Mouse (Mus musculus) CD4-positive, CD25-positive, alpha-beta regulatory T cell, adult 4 months (primary cell): ENCODE results near the gene Mrpl46. TPM values are rescaled to one million over a fixed set of nuclear protein-coding genes. Genes with fewer than 3 reads are reported as not detected.

ENCODE experiments used
- ATAC-seq: one replicate; pipeline ENCODE4 v1.8.0; 2017
- polyA plus RNA-seq, 2 experiments: library from polyadenylated mRNA; unstranded; fragments of 100-300 nt; shearing (Covaris generic); gene quantifications; one replicate each; pipeline ENCODE4 v1.2.1; 2017

Mrpl46 gene
- 10 to 100 TPM; 73.4 to 76.6 TPM for polyA plus RNA-seq

- ATAC-seq: peak; percentile 99
Observed at GRCm38 (mm10) chr7:78782639-78783581, at the start of gene Mrpl46, which contains the start of gene Mrps11. Gene Mrpl46, minus strand, starts transcription at chr7:78783531. Gene Mrps11, plus strand, starts transcription at chr7:78783119.

GRCm38 (mm10) chr7:78827749-78828362 lies 44.5 kb upstream of the Mrpl46 start:
- no peak for ATAC-seq

DNA sequence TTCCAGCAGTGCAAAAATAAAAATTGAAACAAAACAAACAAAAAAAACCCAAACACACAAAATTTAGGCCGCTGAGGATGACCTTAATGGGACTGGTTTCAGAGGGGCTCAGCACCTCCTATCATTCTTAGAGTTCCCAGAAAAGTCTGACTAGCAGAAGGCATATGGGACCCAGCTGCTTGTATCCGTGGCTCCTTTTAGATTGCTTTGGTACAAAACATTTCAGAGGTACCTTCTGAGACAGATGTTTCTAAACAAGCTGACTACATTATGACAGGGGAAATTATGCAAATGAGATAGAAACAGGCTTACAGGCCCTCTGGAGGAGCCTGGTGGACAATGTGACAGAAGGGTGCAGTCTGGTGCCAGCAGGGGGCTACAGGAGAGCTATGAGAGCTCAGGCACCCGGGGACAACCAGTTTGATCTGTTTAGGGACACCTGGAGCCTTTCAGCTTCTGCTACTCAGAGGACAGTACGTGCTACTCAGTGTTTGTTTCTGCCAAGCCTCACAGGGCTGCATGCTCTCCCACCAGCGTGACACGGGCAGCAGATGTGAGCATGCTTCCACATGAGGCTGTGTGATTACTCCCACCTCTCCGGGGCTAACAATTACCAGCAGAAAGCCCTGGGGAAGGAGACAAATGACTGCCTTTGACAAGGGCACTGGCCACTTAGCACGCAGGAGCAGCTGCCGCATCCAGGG lies 43.5 kb upstream of the Mrpl46 start:
- ATAC-seq: no peak

GRCm38 (mm10) chr7:78818336-78818735 lies 35.0 kb upstream of the Mrpl46 start:
- no peak for ATAC-seq

GRCm38 (mm10) chr7:78814766-78815165 lies 31.4 kb upstream of the Mrpl46 start:
- ATAC-seq: no peak

GRCm38 (mm10) chr7:78813791-78814190 lies 30.5 kb upstream of the Mrpl46 start:
- ATAC-seq: no peak

GRCm38 (mm10) chr7:78807192-78807591 lies 23.9 kb upstream of the Mrpl46 start:
- ATAC-seq: no peak

GRCm38 (mm10) chr7:78803841-78804240 lies 20.5 kb upstream of the Mrpl46 start:
- peak; percentile 56 for ATAC-seq

DNA sequence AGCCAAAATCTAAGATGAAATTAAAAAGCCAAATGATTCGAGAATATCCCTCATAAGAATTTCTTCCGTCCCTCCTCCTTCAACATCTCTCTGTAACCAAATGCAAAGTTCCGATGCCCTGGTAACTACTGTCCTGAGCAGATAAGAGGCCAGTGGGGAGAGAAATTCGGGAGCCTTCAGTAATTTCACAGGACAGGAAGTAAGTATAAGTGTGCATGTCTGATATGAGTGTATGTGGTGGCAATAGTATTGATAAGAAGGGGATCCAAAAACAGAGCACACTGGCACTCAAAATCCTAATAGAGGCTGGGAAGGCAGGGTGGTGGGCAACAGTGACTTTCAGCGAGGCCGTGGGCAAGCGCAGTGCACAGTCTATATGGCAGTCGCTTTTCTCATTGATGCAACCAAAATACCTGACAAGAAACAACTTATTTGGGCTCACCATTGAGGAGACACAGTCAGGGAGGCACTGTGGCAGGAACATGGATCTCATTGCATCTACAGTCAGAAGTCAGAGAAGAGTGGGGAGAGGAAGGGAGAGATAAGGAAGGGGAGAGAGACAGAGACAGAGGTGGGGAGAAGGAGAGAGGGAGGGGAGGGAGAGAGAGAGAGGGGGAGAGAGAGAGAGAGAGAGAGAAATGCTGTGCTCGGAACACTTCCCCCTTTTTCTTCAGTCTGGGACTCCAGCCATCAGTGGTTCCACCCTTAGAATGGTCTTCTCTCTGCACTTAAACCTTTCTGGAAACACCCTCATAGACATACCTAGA lies 16.6 kb upstream of the Mrpl46 start:
- no peak for ATAC-seq

DNA sequence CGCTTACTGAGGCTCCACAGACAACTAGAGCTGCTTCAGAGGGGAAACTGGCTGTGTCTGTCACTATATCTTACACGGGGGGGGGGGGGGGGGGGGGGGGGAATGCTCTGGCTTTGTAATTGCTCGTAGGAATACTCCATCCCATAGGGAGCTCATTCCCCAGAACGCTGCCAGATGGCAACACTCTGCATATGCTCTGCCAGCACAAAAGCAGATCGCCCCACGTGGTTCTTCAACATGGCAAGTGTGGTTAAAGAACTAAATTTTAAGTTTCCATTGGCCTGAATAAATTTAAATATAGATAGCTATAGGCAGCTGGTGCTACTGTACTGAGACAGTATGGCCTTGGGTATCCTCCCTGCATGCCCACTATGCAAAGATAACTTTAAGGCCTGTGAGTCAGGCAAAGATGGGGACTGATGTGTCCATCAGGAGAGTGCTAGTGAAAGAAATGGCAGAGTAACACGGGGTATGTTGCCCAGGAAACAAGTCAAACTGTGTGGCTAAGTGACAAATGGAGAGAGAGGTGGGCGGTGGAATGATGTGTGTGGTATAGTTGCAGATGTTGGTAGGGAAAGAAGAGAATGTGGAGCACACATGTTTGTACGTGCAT lies 14.6 kb upstream of the Mrpl46 start:
- ATAC-seq: no peak

DNA sequence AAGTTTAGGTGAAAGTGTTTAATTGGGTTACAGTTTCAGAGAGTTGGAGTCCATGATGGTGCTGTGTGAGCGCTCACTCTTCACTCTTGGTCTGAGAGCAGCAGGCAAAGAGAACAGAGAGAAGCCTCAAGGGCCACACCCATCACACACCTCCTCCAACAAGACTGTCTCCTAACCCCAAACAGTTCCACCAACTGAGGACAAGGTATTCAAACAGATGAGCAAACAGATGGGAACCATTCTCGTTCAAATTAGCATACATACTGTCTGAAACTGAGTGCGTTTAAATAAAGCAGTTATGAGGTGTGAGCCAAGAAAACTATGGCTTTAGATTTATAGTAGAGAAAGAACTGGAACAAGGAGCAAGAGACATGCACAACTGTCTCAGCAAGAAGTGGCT lies 13.3 kb upstream of the Mrpl46 start:
- no peak for ATAC-seq

DNA sequence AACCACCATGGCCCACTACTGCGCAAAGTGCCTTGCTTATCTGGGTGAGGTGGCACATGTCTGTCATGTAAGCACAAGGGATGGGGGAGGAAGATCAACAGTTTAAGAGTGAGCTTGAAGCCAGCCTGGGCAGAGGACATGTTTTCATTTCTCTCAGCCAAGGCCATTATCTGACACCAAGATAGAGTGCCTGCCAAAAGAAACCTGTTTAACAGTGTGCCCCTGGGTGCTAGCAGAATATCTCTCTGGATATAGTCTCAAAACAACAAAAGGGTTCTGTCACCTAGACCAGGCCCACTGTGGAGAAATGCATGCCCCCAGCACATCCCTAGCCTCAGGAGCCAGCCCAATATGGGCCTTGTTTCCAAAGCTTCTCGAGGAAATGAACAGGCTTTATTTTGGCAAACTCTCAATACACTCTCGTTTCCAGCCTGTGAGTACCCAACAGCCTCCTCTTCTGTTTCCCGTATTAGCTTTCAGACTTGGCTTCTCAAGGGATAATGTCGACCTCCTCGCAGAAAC lies 11.3 kb upstream of the Mrpl46 start:
- no peak for ATAC-seq

DNA sequence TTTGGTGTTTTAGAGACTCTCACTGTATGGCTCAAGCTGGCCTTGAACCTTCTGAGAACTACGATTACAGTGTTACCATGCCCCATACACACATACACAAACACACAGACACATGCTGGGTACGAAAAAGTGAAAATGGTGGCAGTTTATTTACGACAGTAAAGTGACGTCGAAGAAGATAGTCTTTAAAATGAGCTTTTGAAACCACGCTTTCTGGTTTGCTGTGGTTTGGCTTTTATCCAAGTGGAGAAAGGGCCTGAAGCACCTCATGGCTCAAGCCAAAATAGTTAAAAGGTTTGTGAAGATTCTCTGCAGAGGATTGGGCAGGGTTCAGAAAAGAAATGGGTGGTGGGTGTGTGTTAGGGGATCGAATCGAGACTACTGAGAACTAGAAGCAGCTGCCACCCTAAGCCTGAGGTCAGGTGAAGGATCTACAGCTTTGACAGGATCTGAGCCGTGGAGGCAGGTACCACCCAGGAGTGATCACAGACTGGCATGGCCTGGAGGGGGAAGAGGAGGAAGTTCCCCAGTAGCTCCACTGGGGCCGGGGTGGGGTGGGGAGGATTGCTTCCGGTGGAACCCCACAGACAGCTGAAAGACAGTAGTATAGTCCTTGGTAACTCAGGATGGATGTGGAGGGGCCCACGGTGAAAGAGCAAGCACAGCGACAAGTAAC lies 10.7 kb upstream of the Mrpl46 start:
- peak; percentile 68 for ATAC-seq

- peak; percentile 93 for ATAC-seq
Observed at GRCm38 (mm10) chr7:78791359-78792222, 8.3 kb upstream of the Mrpl46 start.

GRCm38 (mm10) chr7:78787793-78788380 lies 4.6 kb upstream of the Mrpl46 start:
- ATAC-seq: no peak

DNA sequence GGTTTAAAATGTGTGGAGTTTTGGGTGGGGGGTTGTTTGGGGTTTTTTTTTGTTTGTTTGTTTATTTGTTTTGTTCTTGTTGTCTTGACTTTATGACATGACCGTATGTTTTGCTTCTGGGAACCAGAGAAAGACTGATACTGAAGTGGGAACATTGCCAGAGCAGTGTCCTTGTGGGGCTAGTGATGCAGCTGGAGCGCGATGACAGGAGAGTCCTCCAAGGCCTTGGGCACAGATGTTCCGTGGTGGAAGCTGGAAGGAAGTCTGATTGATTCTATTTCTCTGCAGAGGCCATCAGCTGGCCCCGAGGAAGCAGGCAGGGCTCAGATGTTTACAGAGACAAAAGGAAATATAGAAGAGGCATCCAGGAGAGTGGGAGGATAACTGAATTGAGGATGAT lies 2.6 kb upstream of the Mrpl46 start:
- ATAC-seq: no peak

DNA sequence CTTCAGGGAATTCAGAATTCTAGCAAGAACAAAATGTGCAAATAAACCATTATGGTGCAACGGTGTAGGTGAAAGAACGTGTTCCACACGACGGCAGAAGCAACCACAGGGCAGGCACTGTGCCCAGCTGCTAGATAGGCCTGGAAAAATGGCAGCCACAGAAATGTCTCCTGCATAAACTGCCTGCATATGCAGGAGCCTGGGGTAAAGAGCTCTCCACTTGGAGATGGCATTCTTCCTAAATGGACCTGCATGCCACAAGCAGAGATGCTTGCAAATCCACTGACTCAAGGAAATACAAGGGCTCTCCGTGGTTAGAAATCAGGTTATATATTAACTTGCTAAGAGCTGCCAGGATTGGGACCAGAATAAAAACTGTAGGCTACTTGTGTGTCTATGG lies 4.6 kb downstream of the Mrpl46 start:
- ATAC-seq: no peak

- no peak for ATAC-seq
Observed at GRCm38 (mm10) chr7:78770936-78771335, 12.4 kb downstream of the Mrpl46 start.

DNA sequence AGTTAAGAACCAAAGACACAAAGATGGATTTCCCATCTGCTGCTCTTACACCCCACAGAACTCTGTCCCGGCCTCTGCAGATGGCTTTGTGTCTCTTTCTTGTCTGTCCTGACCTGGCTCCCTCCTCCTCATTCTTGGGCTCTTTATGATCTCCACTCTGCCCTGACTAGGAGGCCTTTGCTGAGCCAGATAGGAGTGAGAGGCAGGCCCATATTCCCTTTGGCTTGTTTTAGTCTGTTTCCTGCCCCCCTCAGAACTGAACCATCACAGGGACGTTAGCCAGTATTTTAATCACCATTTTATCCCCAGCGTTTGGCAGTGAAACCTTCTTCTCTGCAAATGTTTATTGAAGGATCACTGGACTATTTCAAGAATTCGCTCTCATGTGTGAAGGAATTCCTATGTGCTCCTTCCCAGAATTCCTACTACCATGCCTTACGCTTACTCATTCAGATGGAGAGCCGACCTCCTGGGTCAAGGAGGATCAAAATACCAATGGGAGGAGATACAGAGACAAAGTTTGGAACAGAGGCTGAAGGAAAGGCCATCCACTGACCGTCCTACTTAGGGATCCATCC lies 14.2 kb downstream of the Mrpl46 start:
- ATAC-seq: no peak
